Mouse (Mus musculus) effector memory CD4-positive, alpha-beta T cell, adult 7 months (primary cell): ENCODE data around the gene Cmpk2. TPM values are rescaled to one million over a fixed set of nuclear protein-coding genes. Genes with fewer than 3 reads are reported as not detected.

ENCODE experiments used
- polyA plus RNA-seq: library from polyadenylated mRNA; unstranded; fragments of 100-300 nt; shearing (Covaris generic); gene quantifications from one replicate; pipeline ENCODE4 v1.2.1, GENCODE M21; 2017

The Cmpk2 gene
- 6.8 TPM for polyA plus RNA-seq

DNA sequence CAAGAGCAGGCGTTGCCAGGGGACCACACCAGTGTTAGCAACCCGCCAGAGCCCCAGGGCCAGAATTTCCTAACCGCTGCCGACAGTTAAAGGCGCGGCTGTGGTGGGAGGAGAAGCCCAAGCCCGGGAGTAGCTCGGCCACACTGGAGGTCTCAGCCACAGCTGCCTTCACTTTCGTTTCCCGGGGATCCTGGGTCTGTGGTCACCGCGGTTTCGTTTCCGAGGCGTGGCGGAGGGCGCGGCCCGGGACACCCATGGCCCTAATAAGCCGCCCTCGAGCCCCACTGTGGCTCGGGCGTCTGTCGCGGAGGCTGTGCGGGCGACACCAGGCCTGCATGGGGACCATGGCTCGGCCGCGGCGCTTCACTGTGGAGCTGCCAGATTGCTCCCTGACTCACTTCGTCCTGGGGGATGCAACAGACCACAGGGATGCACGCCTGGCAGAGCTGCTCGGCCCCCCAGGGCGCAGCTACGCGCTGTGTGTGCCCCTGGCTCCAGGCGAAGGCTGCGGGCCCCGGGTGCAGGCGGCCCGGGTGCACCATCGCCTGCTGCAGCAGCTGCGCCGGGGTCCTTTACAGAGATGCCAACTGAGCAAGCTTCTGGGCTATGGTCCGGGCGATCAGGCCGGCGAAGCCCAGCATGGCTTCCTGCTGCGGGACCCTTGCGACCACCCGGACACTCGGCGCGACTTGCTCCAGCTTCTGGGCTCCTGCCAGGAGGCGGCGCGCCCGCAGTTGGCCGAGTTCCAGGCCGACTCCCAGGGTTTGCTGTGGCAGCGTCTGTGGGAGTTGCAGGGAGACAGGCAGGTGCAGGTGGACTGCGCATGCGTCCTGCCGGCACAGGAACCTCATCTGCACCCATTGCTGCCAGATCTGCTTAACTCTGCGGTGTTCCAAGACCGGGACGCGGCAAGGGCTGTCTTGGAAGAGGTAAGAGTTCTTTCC is at the start of gene Cmpk2:
Gene Cmpk2 (plus strand): TSS at position 107 of the 944 bp plus-strand sequence.

DNA sequence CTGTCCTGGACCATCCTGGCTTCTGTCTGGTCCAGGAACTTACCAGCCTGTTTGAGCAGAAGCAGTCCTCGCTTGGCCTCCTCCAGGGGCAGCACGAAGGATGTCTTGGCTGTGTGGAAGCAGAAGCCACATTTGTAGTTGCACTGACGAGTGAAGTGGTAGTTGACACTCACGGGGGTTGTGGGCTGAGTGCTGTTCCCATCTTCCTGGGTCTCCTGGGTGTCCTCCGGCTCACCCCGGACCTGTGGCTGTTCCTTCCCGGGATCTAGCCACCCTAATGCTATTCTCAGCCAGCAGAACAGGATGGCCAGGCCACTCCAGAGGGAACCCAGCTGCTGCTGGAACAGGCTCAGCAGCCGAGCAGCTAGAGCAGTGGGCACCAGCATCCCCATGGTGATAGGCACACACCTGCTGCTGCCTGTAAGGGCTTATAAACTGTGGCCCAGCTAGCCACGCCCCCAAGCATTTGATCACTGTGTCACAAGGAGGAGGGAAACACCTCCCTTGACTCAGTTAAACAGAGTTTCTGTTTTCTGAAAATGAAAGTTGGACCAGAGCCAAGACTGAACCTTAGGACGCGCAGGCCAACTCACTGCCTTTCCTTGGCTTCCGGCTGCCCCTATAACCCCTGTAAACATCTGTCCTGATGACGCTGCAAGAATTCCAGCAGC is 12.8 kb upstream of the Cmpk2 start, which contains the start of gene Rsad2:
Gene Rsad2 (minus strand): TSS at position 425 of the 671 bp plus-strand sequence.

Other genes with a start within 250 kb of the Cmpk2 start
- gene Rnf144a, start 54.0 kb upstream of the Cmpk2 start, polyA plus RNA-seq = 20.4 TPM
- gene Rsad2, start 12.8 kb upstream of the Cmpk2 start, polyA plus RNA-seq = 4.3 TPM